Mouse (Mus musculus) limb, embryonic 13.5 days (tissue): Measurements from ENCODE around the gene Atcay. TPM values are rescaled to one million over a fixed set of nuclear protein-coding genes. Genes with fewer than 3 reads are reported as not detected.
"Not testable (repeated sequence)": the region's sequence is repeated elsewhere in the genome, so short reads cannot be mapped to it uniquely, and the experiment has no call there.

ENCODE experiments used
- ATAC-seq: fragments of 200-750 bp; cut with Nextera tagmentation; 2 replicates; pipeline ENCODE4 v1.8.0; 2017; ENCODE audit warnings: low read depth, moderate number of reproducible peaks, moderate TSS enrichment; ENCODE audit not compliant: low FRiP score
- H3K27ac ChIP-seq: fragments of 300-500 bp; sonication (generic); 2 replicates; pipeline ENCODE4 v1.5.1; 2015; ENCODE audit warnings: inconsistent platforms, mild to moderate bottlenecking, moderate library complexity
- H3K27me3 ChIP-seq: fragments of 300-500 bp; sonication (generic); 2 replicates; pipeline ENCODE4 v1.6.1; 2015; ENCODE audit warnings: mild to moderate bottlenecking, inconsistent platforms
- H3K36me3 ChIP-seq: fragments of 300-500 bp; sonication (generic); 2 replicates; pipeline ENCODE4 v1.6.1; 2015; ENCODE audit warnings: inconsistent platforms, mild to moderate bottlenecking, moderate library complexity
- H3K4me1 ChIP-seq: fragments of 300-500 bp; sonication (generic); 2 replicates; pipeline ENCODE4 v1.6.1; 2015; ENCODE audit warnings: inconsistent platforms
- H3K4me2 ChIP-seq: fragments of 300-500 bp; sonication (generic); replicated peaks from 2 replicates; pipeline ENCODE4 v1.6.1; 2015; ENCODE audit warnings: inconsistent platforms, mild to moderate bottlenecking, moderate library complexity
- H3K4me3 ChIP-seq: fragments of 300-500 bp; sonication (generic); 2 replicates; pipeline ENCODE4 v1.5.1; 2015; ENCODE audit warnings: moderate library complexity, mild to moderate bottlenecking, inconsistent platforms
- H3K9ac ChIP-seq: fragments of 300-500 bp; sonication (generic); 2 replicates; pipeline ENCODE4 v1.6.1; 2015; ENCODE audit warnings: mild to moderate bottlenecking, inconsistent platforms
- H3K9me3 ChIP-seq: fragments of 300-500 bp; sonication (generic); 2 replicates; pipeline ENCODE4 v1.6.1; 2016; ENCODE audit warnings: inconsistent platforms
- WGBS: fragments of 180-500 bp; shearing (Covaris S2); methylation state at CpG from one replicate; pipeline ENCODE4 v1.1.7; 2015; 5-methylcytosine and 5-hydroxymethylcytosine counted together
- polyA plus RNA-seq: library from polyadenylated mRNA; unstranded; fragments of >200 nt; fragmentation: Nextera tagmentation; extraction: Ambion mirVana; gene quantifications from 2 replicates; pipeline ENCODE4 v1.2.1, GENCODE M21; 2015

The Atcay gene
- polyA plus RNA-seq, 1 experiment from 2014 or later, result 0.20 TPM

GRCm38 (mm10) chr10:81182336-81183333 lies 48.0 kb downstream of the Atcay start, which contains the start of gene Dapk3:
TSS of gene Dapk3 (plus strand) at chr10:81183005.
- ATAC-seq, result peak; percentile 95
- Histone ChIP-seq H3K4me3 (peak within 1 kb of the TSS; percentile 70), H3K9me3 (no peaks in the 10 kb centered on the region), H3K27ac (peak within 1 kb of the TSS; percentile 66; the same call in 1 of the 2 replicates), H3K4me2 (peak within 1 kb of the TSS; percentile 74), H3K27me3 (no peaks in the 10 kb centered on the region), H3K36me3 (peaks cover 82% of the 10 kb centered on the region), H3K9ac (peak within 1 kb of the TSS; percentile 76), H3K4me1 (peaks cover 61% of the 10 kb centered on the region)
- WGBS, result 3% methylated on average over 53 of the region's 53 CpGs

- H3K9ac ChIP-seq, ATAC-seq, H3K4me3 ChIP-seq, H3K27ac ChIP-seq, H3K4me2 ChIP-seq, H3K9me3 ChIP-seq, H3K27me3 ChIP-seq: not testable (repeated sequence)
- 82% methylated on average over 12 of the region's 12 CpGs for WGBS
- Histone ChIP-seq H3K4me1 (peaks cover 64% of the 10 kb centered on the region), H3K36me3 (peaks cover 77% of the 10 kb centered on the region)
These were observed 48.8 kb downstream of the Atcay start for GRCm38 (mm10) chr10:81181860-81182259.

- 92% methylated on average over 13 of the region's 13 CpGs for WGBS
- Histone ChIP-seq H3K4me1 (peaks cover 64% of the 10 kb centered on the region), H3K4me3 (no peak overlapping the region), H3K9ac (no peak overlapping the region), H3K9me3 (no peaks in the 10 kb centered on the region), H3K4me2 (no peak overlapping the region), H3K36me3 (peaks cover 71% of the 10 kb centered on the region), H3K27ac (no peak overlapping the region), H3K27me3 (no peaks in the 10 kb centered on the region)
- ATAC-seq, result no peak
These were observed 49.7 kb downstream of the Atcay start for GRCm38 (mm10) chr10:81180946-81181345.

- Histone ChIP-seq H3K4me1 (peaks cover 65% of the 10 kb centered on the region), H3K27ac (no peak overlapping the region), H3K4me3 (peak overlapping the region; percentile 100; the same call in 1 of the 2 replicates), H3K9ac (peak overlapping the region; percentile 100; the same call in 1 of the 2 replicates), H3K36me3 (peaks cover 60% of the 10 kb centered on the region), H3K9me3 (no peaks in the 10 kb centered on the region), H3K4me2 (no peak overlapping the region), H3K27me3 (no peaks in the 10 kb centered on the region)
- ATAC-seq, result no peak
- 92% methylated on average over 32 of the region's 32 CpGs for WGBS
These were observed 50.9 kb downstream of the Atcay start for GRCm38 (mm10) chr10:81179451-81180342.

- Histone ChIP-seq H3K36me3 (peaks cover 52% of the 10 kb centered on the region), H3K4me2 (peak overlapping the region; percentile 92; the same call in 1 of the 2 replicates), H3K9ac (peak overlapping the region; percentile 100), H3K4me1 (peaks cover 65% of the 10 kb centered on the region), H3K27ac (no peak overlapping the region; the same call in 1 of the 2 replicates), H3K27me3 (no peaks in the 10 kb centered on the region), H3K9me3 (no peaks in the 10 kb centered on the region), H3K4me3 (peak overlapping the region; percentile 100; the same call in 1 of the 2 replicates)
- 93% methylated on average over 11 of the region's 11 CpGs for WGBS
- no peak for ATAC-seq
These were observed 51.7 kb downstream of the Atcay start for GRCm38 (mm10) chr10:81178927-81179326.

- Histone ChIP-seq H3K36me3 (peaks cover 51% of the 10 kb centered on the region), H3K27ac (no peak overlapping the region; the same call in 1 of the 2 replicates), H3K9ac (peak overlapping the region; percentile 100), H3K4me2 (peak overlapping the region; percentile 92), H3K4me1 (peaks cover 67% of the 10 kb centered on the region), H3K9me3 (no peaks in the 10 kb centered on the region), H3K27me3 (no peaks in the 10 kb centered on the region), H3K4me3 (peak overlapping the region; percentile 100)
- WGBS, result 67% methylated on average over 14 of the region's 14 CpGs
- no peak for ATAC-seq
These were observed 52.5 kb downstream of the Atcay start for GRCm38 (mm10) chr10:81177958-81178712.

- no peaks in the 10 kb centered on the region for H3K9me3 ChIP-seq
- ATAC-seq, result no peak
These were observed 53.1 kb downstream of the Atcay start for GRCm38 (mm10) chr10:81177491-81177925.

GRCm38 (mm10) chr10:81176466-81177271 lies 54.0 kb downstream of the Atcay start, which contains the start of gene Eef2:
TSS of gene Eef2 (plus strand) at chr10:81176631.
- WGBS, result under 1% methylated on average over 76 of the region's 77 CpGs
- Histone ChIP-seq H3K9me3 (no peaks in the 10 kb centered on the region), H3K36me3 (peaks cover 43% of the 10 kb centered on the region), H3K4me2 (peak within 1 kb of the TSS; percentile 92), H3K27me3 (no peaks in the 10 kb centered on the region), H3K9ac (peak within 1 kb of the TSS; percentile 100), H3K27ac (peak within 1 kb of the TSS; percentile 95), H3K4me3 (peak within 1 kb of the TSS; percentile 100), H3K4me1 (peaks cover 60% of the 10 kb centered on the region)
- peak; percentile 84 for ATAC-seq

More at GRCm38 (mm10) chr10:81177491-81177925, 53.1 kb downstream of the Atcay start:
- Histone ChIP-seq H3K36me3 (peaks cover 51% of the 10 kb centered on the region), H3K4me3 (peak overlapping the region; percentile 100), H3K27me3 (no peaks in the 10 kb centered on the region), H3K27ac (peak overlapping the region; percentile 95), H3K9ac (peak overlapping the region; percentile 100), H3K4me1 (peaks cover 68% of the 10 kb centered on the region), H3K4me2 (peak overlapping the region; percentile 92)
- WGBS, result 18% methylated on average over 16 of the region's 16 CpGs

- 3% methylated on average over 13 of the region's 13 CpGs for WGBS
- Histone ChIP-seq H3K27ac (peak overlapping the region; percentile 95), H3K9ac (peak overlapping the region; percentile 51; the same call in 1 of the 2 replicates), H3K36me3 (peaks cover 37% of the 10 kb centered on the region), H3K27me3 (no peaks in the 10 kb centered on the region), H3K4me2 (peak overlapping the region; percentile 92), H3K9me3 (no peaks in the 10 kb centered on the region), H3K4me1 (peaks cover 54% of the 10 kb centered on the region), H3K4me3 (peak overlapping the region; percentile 100)
- peak; percentile 17 for ATAC-seq
These were observed 54.6 kb downstream of the Atcay start for GRCm38 (mm10) chr10:81175936-81176465.

- not testable (repeated sequence) for H3K27me3 ChIP-seq, H3K9me3 ChIP-seq, ATAC-seq
- H3K4me1 ChIP-seq, result peaks cover 49% of the 10 kb centered on the region
- H3K27ac ChIP-seq, result peak overlapping the region; percentile 95
- H3K36me3 ChIP-seq, result peaks cover 30% of the 10 kb centered on the region
- H3K9ac ChIP-seq, result peak overlapping the region; percentile 55; the same call in 1 of the 2 replicates
- peak overlapping the region; percentile 41; the same call in 1 of the 2 replicates for H3K4me3 ChIP-seq
- peak overlapping the region; percentile 65 for H3K4me2 ChIP-seq
- WGBS, result 9% methylated on average over 4 of the region's 4 CpGs
These were observed 55.3 kb downstream of the Atcay start for GRCm38 (mm10) chr10:81175345-81175701.
